Mouse (Mus musculus): ENCODE data around the gene Serpina3m.

DNA sequence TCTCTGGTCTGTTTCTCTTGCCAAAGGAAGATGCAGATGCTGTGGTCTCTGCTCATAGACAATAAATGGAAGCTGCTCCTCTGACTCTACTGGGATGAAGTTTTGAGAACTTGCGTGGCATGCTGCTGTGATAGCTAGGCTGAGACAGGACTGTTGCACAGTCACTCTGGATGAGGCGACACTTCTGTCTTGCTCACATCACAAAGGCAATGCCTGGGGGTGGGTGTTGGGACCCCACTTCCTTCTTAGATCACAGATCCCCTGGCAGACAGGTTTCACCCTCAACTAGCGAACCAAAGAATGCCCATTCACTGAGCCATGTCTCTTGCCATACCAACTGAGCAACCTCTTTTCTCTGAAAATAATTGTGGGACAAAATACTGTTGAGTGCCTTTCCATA is 419 bp downstream of the Serpina3m start:
- no peak for TF ChIP-seq CHD2 (IDR thresholded peaks at IDR 0.05; ENCODE audit: low read depth, low read length)
- no peak for TF ChIP-seq HCFC1 (IDR thresholded peaks at IDR 0.05; ENCODE audit: borderline replicate concordance, insufficient read depth, low read length)

Data from ES-E14 (cell line).